Mouse (Mus musculus) lung, adult 2 months (tissue): ENCODE results near the gene Gm16867.
"Not testable (repeated sequence)": the region's sequence is repeated elsewhere in the genome, so short reads cannot be mapped to it uniquely, and the experiment has no call there.

Experiments used
- CTCF ChIP-seq: fragments of 200-500 bp; IDR thresholded peaks from 2 replicates; pipeline ENCODE4 v1.5.1; 2011; ENCODE audit warnings: mild to moderate bottlenecking, low read length, control low read depth; ENCODE audit not compliant: insufficient read depth
- POLR2A ChIP-seq: fragments of 200-500 bp; IDR thresholded peaks from 2 replicates; pipeline ENCODE4 v1.6.1; 2011; ENCODE audit warnings: low read depth, mild to moderate bottlenecking, control low read depth, low read length, borderline replicate concordance; ENCODE audit errors: extremely low read depth

DNA sequence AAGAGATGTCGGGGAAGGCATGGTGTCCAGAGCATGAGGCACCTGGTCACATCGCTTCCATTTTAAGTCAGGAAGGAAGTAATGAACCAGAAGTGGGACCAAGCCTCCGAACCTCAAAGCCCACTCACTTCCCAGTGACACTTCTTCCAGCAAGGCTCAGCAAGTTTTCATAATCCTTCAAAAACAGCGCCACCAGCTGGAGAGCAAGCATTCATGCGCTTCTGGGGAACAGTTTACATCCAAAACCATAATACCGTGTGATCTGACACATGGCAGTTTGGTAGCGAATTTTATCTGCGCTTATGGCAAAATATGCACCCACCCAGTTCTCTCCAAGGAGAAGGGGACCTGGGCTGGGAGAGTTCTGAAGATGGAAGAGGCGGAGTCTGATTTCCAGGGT, 48.5 kb downstream of the Gm16867 start:
- not testable (repeated sequence) for TF ChIP-seq CTCF, POLR2A
